Mouse (Mus musculus) liver, adult 2 months (tissue): ENCODE measurements around the gene Vps33a. TPM values are rescaled to one million over a fixed set of nuclear protein-coding genes. Genes with fewer than 3 reads are reported as not detected.

Source experiments
- DNase-seq: peaks from one replicate; pipeline ENCODE4 v3.0.0-alpha.2; 2011; ENCODE audit warnings: low read depth, low spot score; ENCODE audit errors: extremely low read depth
- H3K27ac ChIP-seq: fragments of 200-500 bp; replicated peaks from 2 replicates; pipeline ENCODE4 v1.5.1; 2012; ENCODE audit warnings: low read depth, mild to moderate bottlenecking, control low read depth, inconsistent platforms, low read length; ENCODE audit not compliant: insufficient read depth
- H3K27me3 ChIP-seq: fragments of 200-500 bp; 2 replicates; pipeline ENCODE4 v1.6.1; 2012; ENCODE audit warnings: mild to moderate bottlenecking, moderate library complexity, low read length, inconsistent platforms; ENCODE audit not compliant: control insufficient read depth, insufficient read depth
- H3K36me3 ChIP-seq: fragments of 200-500 bp; 2 replicates; pipeline ENCODE4 v1.6.1; 2012; ENCODE audit warnings: low read length, inconsistent platforms; ENCODE audit not compliant: control insufficient read depth, insufficient read depth
- H3K4me1 ChIP-seq: fragments of 200-500 bp; 2 replicates; pipeline ENCODE4 v1.6.1; 2011; ENCODE audit warnings: low read length; ENCODE audit not compliant: control insufficient read depth, insufficient read depth
- H3K4me3 ChIP-seq: fragments of 200-500 bp; 2 replicates; pipeline ENCODE4 v1.5.1; 2011; ENCODE audit warnings: low read depth, mild to moderate bottlenecking, control low read depth, low read length, moderate library complexity; ENCODE audit not compliant: insufficient read depth
- H3K79me2 ChIP-seq: fragments of 200-500 bp; 2 replicates; pipeline ENCODE4 v1.6.1; 2012; ENCODE audit warnings: inconsistent platforms, mild to moderate bottlenecking, low read length, moderate library complexity; ENCODE audit not compliant: control insufficient read depth, insufficient read depth
- H3K9ac ChIP-seq: fragments of 200-500 bp; 2 replicates; pipeline ENCODE4 v1.6.1; 2012; ENCODE audit warnings: low read depth, mild to moderate bottlenecking, control low read depth, inconsistent platforms, low read length
- CTCF ChIP-seq: fragments of 200-500 bp; IDR thresholded peaks from 2 replicates; pipeline ENCODE4 v1.5.1; 2011; ENCODE audit warnings: low read depth, low read length, control low read depth
- POLR2A ChIP-seq: fragments of 200-500 bp; IDR thresholded peaks from 2 replicates; pipeline ENCODE4 v1.6.1; 2011; ENCODE audit warnings: low read length, control low read depth; ENCODE audit not compliant: insufficient read depth; ENCODE audit errors: extremely low read depth
- WGBS: fragments of 180-500 bp; shearing (Covaris S2); methylation state at CpG from one replicate; pipeline ENCODE4 v1.1.7; 2018; 5-methylcytosine and 5-hydroxymethylcytosine counted together
- polyA plus RNA-seq: library from polyadenylated mRNA; depleted of rRNA; stranded (reverse); fragments of >200 nt; gene quantifications from 2 replicates; pipeline ENCODE4 v1.2.3, GENCODE M21; 2012; rRNA removed
- total RNA-seq: library from RNA; depleted of rRNA; stranded (reverse); fragments of >200 nt; gene quantifications from 2 replicates; pipeline ENCODE4 v1.2.3, GENCODE M21; 2014; rRNA removed

Vps33a gene
- 15.4 and 19.7 TPM in 2 replicates for total RNA-seq
- polyA plus RNA-seq = 10.0 and 10.5 TPM in 2 replicates

- DNase-seq = peak; percentile 89
- Histone ChIP-seq H3K27me3 (no peaks in the 10 kb centered on the region), H3K79me2 (peaks cover 3% of the 10 kb centered on the region; the same call in 1 of the 2 replicates), H3K4me3 (peak within 1 kb of the TSS; percentile 89), H3K36me3 (peaks cover 8% of the 10 kb centered on the region; the same call in 1 of the 2 replicates), H3K9ac (peak within 1 kb of the TSS; percentile 97), H3K27ac (peak within 1 kb of the TSS; percentile 73), H3K4me1 (0 out of 2 replicates have a peak, but pooled peaks cover 4% of the 10 kb centered on the region)
- under 1% methylated on average over 54 of the region's 54 CpGs for WGBS
- peak; percentile 82 for TF ChIP-seq POLR2A
- TF ChIP-seq CTCF = no peak; the same call in 1 of the 2 replicates
These were observed at the start of gene Vps33a for GRCm38 (mm10) chr5:123572357-123573186. Gene Vps33a (minus strand): TSS chr5:123573038.

GRCm38 (mm10) chr5:123622421-123622820, 49.6 kb upstream of the Vps33a start:
- Histone ChIP-seq H3K36me3 (peaks cover 38% of the 10 kb centered on the region), H3K79me2 (no peaks in the 10 kb centered on the region), H3K27me3 (no peaks in the 10 kb centered on the region), H3K4me3 (no peak overlapping the region), H3K4me1 (no peaks in the 10 kb centered on the region), H3K9ac (no peak overlapping the region), H3K27ac (no peak overlapping the region)
- TF ChIP-seq POLR2A (no peak), CTCF (no peak)
- 85% methylated on average over 13 of the region's 13 CpGs for WGBS
- no peak for DNase-seq

GRCm38 (mm10) chr5:123618558-123618957, 45.7 kb upstream of the Vps33a start:
- Histone ChIP-seq H3K79me2 (no peaks in the 10 kb centered on the region), H3K4me1 (no peaks in the 10 kb centered on the region), H3K27me3 (no peaks in the 10 kb centered on the region), H3K36me3 (peaks cover 53% of the 10 kb centered on the region), H3K27ac (no peak overlapping the region), H3K4me3 (no peak overlapping the region), H3K9ac (no peak overlapping the region)
- TF ChIP-seq POLR2A = no peak
- no peak for TF ChIP-seq CTCF
- DNase-seq = peak; percentile 9
- 90% methylated on average over 2 of the region's 2 CpGs for WGBS

GRCm38 (mm10) chr5:123614246-123614645, 41.4 kb upstream of the Vps33a start:
- Histone ChIP-seq H3K36me3 (peaks cover 34% of the 10 kb centered on the region), H3K79me2 (no peaks in the 10 kb centered on the region), H3K4me1 (no peaks in the 10 kb centered on the region), H3K27me3 (no peaks in the 10 kb centered on the region), H3K9ac (no peak overlapping the region), H3K27ac (no peak overlapping the region), H3K4me3 (no peak overlapping the region)
- no peak for DNase-seq
- WGBS = 93% methylated on average over 24 of the region's 24 CpGs
- TF ChIP-seq CTCF (no peak), POLR2A (no peak)

- Histone ChIP-seq H3K4me3 (no peak overlapping the region), H3K4me1 (no peaks in the 10 kb centered on the region), H3K27ac (no peak overlapping the region), H3K36me3 (peaks cover 21% of the 10 kb centered on the region), H3K79me2 (no peaks in the 10 kb centered on the region), H3K27me3 (no peaks in the 10 kb centered on the region), H3K9ac (no peak overlapping the region)
- TF ChIP-seq POLR2A = no peak
- TF ChIP-seq CTCF = peak; percentile 80
- DNase-seq = peak; percentile 45
- 32% methylated on average over 4 of the region's 4 CpGs for WGBS
These were observed 37.0 kb upstream of the Vps33a start for GRCm38 (mm10) chr5:123609843-123610242.

GRCm38 (mm10) chr5:123609416-123609815, 36.6 kb upstream of the Vps33a start:
- H3K9ac ChIP-seq = no peak overlapping the region
- no peak overlapping the region for H3K4me3 ChIP-seq
- no peaks in the 10 kb centered on the region for H3K4me1 ChIP-seq
- no peak overlapping the region for H3K27ac ChIP-seq
- WGBS = 86% methylated on average over 7 of the region's 7 CpGs
- peaks cover 22% of the 10 kb centered on the region for H3K36me3 ChIP-seq
- no peaks in the 10 kb centered on the region for H3K27me3 ChIP-seq
- H3K79me2 ChIP-seq = no peaks in the 10 kb centered on the region
- TF ChIP-seq CTCF (no peak), POLR2A (no peak)
- no peak for DNase-seq
